Mouse (Mus musculus) MEL (cell line): ENCODE results near the gene Hs3st4. TPM values are rescaled to one million over a fixed set of nuclear protein-coding genes. Genes with fewer than 3 reads are reported as not detected.

Experiments
- DNase-seq: peaks from one replicate; pipeline ENCODE4 v3.0.0; 2011; ENCODE audit warnings: low read depth, low spot score
- H3K27ac ChIP-seq: 2 replicates; pipeline ENCODE4 v1.5.1; 2012; ENCODE audit warnings: low read depth, mild to moderate bottlenecking, control low read depth, low read length, moderate library complexity; ENCODE audit not compliant: control insufficient read depth
- H3K27me3 ChIP-seq, 2 experiments: fragments of 150-350 bp in 1 of 2; sonication (generic) in 1 of 2; 2 replicates each; pipeline ENCODE4 v1.6.1; 2012; ENCODE audit warnings: low read length in 2 of 2, mild to moderate bottlenecking in 2 of 2, improper control_type of control experiment in 1 of 2, moderate library complexity in 1 of 2; ENCODE audit not compliant: insufficient read depth in 2 of 2, control insufficient read depth in 1 of 2
- H3K36me3 ChIP-seq, 2 experiments: 2 replicates each; pipeline ENCODE4 v1.6.1; 2012 to 2014; ENCODE audit warnings: low read length in 2 of 2, improper control_type of control experiment in 1 of 2, inconsistent platforms in 1 of 2, mild to moderate bottlenecking in 1 of 2; ENCODE audit not compliant: insufficient read depth in 2 of 2, control insufficient read depth in 1 of 2
- H3K4me1 ChIP-seq, 2 experiments: fragments of 150-350 bp in 1 of 2; sonication (generic) in 1 of 2; 2 replicates each; pipeline ENCODE4 v1.6.1; 2012; ENCODE audit warnings: low read length in 2 of 2, improper control_type of control experiment in 1 of 2, mild to moderate bottlenecking in 1 of 2; ENCODE audit not compliant: insufficient read depth in 2 of 2, control insufficient read depth in 1 of 2
- H3K4me3 ChIP-seq, 2 experiments: fragments of 150-350 bp in 1 of 2; sonication (generic) in 1 of 2; 2 replicates each; pipeline ENCODE4 v1.5.1; 2012; ENCODE audit warnings: low read depth in 2 of 2, low read length in 2 of 2, mild to moderate bottlenecking in 2 of 2, moderate library complexity in 2 of 2, control low read depth in 1 of 2, improper control_type of control experiment in 1 of 2; ENCODE audit not compliant: control insufficient read depth in 1 of 2, insufficient read depth in 1 of 2
- H3K79me2 ChIP-seq: 2 replicates; pipeline ENCODE4 v1.6.1; 2012; ENCODE audit warnings: mild to moderate bottlenecking, low read length, moderate library complexity; ENCODE audit not compliant: control insufficient read depth, poor library complexity, insufficient read depth
- H3K9ac ChIP-seq: 2 replicates; pipeline ENCODE4 v1.6.1; 2012; ENCODE audit warnings: low read depth, mild to moderate bottlenecking, control low read depth, low read length, moderate library complexity; ENCODE audit not compliant: control insufficient read depth, poor library complexity, severe bottlenecking
- H3K9me3 ChIP-seq: fragments of 150-350 bp; sonication (generic); replicated peaks from 2 replicates; pipeline ENCODE4 v1.6.1; 2012; ENCODE audit warnings: mild to moderate bottlenecking, low read length, improper control_type of control experiment, moderate library complexity; ENCODE audit not compliant: insufficient read depth
- BHLHE40 ChIP-seq: IDR thresholded peaks from 2 replicates; pipeline ENCODE4 v1.6.1; 2012; ENCODE audit warnings: low read depth, mild to moderate bottlenecking, inconsistent platforms, low read length, improper control_type of control experiment, borderline replicate concordance
- CTCF ChIP-seq, 3 experiments: IDR thresholded peaks in 2 of 3; conservative IDR thresholded peaks in 1 of 3; 2 replicates each; pipeline ENCODE4 v1.5.1; 2011 to 2012; ENCODE audit warnings: low read length in 3 of 3, low read depth in 2 of 3, mild to moderate bottlenecking in 2 of 3, improper control_type of control experiment in 1 of 3, inconsistent platforms in 1 of 3, mixed read lengths in 1 of 3, moderate library complexity in 1 of 3; ENCODE audit not compliant: control insufficient read depth in 1 of 3, insufficient read depth in 1 of 3, poor library complexity in 1 of 3, severe bottlenecking in 1 of 3
- ETS1 ChIP-seq: IDR thresholded peaks from 2 replicates; pipeline ENCODE4 v1.6.1; 2012; ENCODE audit warnings: low read depth, mild to moderate bottlenecking, inconsistent platforms, low read length, improper control_type of control experiment, moderate library complexity
- JUND ChIP-seq: IDR thresholded peaks from 2 replicates; pipeline ENCODE4 v1.6.1; 2011; ENCODE audit warnings: low read depth, mild to moderate bottlenecking, improper control_type of control experiment, low read length
- MAFK ChIP-seq: IDR thresholded peaks from 2 replicates; pipeline ENCODE4 v1.6.1; 2011; ENCODE audit warnings: low read depth, mild to moderate bottlenecking, low read length, improper control_type of control experiment, borderline replicate concordance
- MAX ChIP-seq: IDR thresholded peaks from 2 replicates; pipeline ENCODE4 v1.6.1; 2011; ENCODE audit warnings: low read length, improper control_type of control experiment
- MXI1 ChIP-seq: IDR thresholded peaks from 2 replicates; pipeline ENCODE4 v1.6.1; 2011; ENCODE audit warnings: mild to moderate bottlenecking, low read depth, low read length, improper control_type of control experiment
- MYB ChIP-seq: IDR thresholded peaks from 2 replicates; pipeline ENCODE4 v1.6.1; 2011; ENCODE audit warnings: mild to moderate bottlenecking, low read depth, low read length, improper control_type of control experiment
- NRF1 ChIP-seq: IDR thresholded peaks from 2 replicates; pipeline ENCODE4 v1.6.1; 2014; ENCODE audit warnings: low read depth, mild to moderate bottlenecking, inconsistent platforms, low read length, improper control_type of control experiment, moderate library complexity; ENCODE audit not compliant: poor library complexity, insufficient read depth, severe bottlenecking
- POLR2AphosphoS5 ChIP-seq: IDR thresholded peaks from 2 replicates; pipeline ENCODE4 v1.6.1; 2012; ENCODE audit warnings: low read depth, borderline replicate concordance, mild to moderate bottlenecking, inconsistent platforms, low read length, moderate library complexity, mixed read lengths
- RAD21 ChIP-seq: IDR thresholded peaks from 2 replicates; pipeline ENCODE4 v1.6.1; 2011; ENCODE audit warnings: mild to moderate bottlenecking, low read depth, low read length, improper control_type of control experiment
- RCOR1 ChIP-seq: IDR thresholded peaks from 2 replicates; pipeline ENCODE4 v1.6.1; 2012; ENCODE audit warnings: low read depth, mild to moderate bottlenecking, inconsistent platforms, low read length, improper control_type of control experiment
- SMC3 ChIP-seq: IDR thresholded peaks from 2 replicates; pipeline ENCODE4 v1.6.1; 2011; ENCODE audit warnings: low read depth, low read length, improper control_type of control experiment
- TAL1 ChIP-seq: IDR thresholded peaks from 2 replicates; pipeline ENCODE4 v1.6.1; 2012; ENCODE audit warnings: mild to moderate bottlenecking, inconsistent platforms, low read length, moderate library complexity, mixed read lengths
- TBP ChIP-seq: IDR thresholded peaks from 2 replicates; pipeline ENCODE4 v1.8.0; 2011; ENCODE audit warnings: low read depth, low read length, improper control_type of control experiment
- USF1 ChIP-seq: IDR thresholded peaks from 2 replicates; pipeline ENCODE4 v1.6.1; 2014; ENCODE audit warnings: low read depth, mild to moderate bottlenecking, inconsistent platforms, low read length, improper control_type of control experiment, moderate library complexity
- ZMIZ1 ChIP-seq: IDR thresholded peaks from 2 replicates; pipeline ENCODE4 v1.6.1; 2012; ENCODE audit warnings: low read depth, mild to moderate bottlenecking, inconsistent platforms, low read length, improper control_type of control experiment, moderate library complexity
- polyA plus RNA-seq, 2 experiments: library from polyadenylated mRNA; stranded (reverse) in 1 of 2; unstranded in 1 of 2; fragments of >175 nt in 1 of 2; fragments of >200 nt in 1 of 2; gene quantifications; 2 replicates each; pipeline versions ENCODE4 v1.2.1 to v1.2.4; 2012; ENCODE audit warnings: low replicate concordance in 2 of 2, low read depth in 1 of 2; ENCODE audit not compliant: insufficient read length in 2 of 2, insufficient read depth in 1 of 2, missing spikeins in 1 of 2
- total RNA-seq: library from RNA; depleted of rRNA; stranded (reverse); fragments of 300-350 nt; gene quantifications from 2 replicates; pipeline ENCODE4 v1.2.3, GENCODE M21; 2012

Gene Hs3st4
- total and polyA plus RNA-seq, 3 experiments, result not detected

DNA sequence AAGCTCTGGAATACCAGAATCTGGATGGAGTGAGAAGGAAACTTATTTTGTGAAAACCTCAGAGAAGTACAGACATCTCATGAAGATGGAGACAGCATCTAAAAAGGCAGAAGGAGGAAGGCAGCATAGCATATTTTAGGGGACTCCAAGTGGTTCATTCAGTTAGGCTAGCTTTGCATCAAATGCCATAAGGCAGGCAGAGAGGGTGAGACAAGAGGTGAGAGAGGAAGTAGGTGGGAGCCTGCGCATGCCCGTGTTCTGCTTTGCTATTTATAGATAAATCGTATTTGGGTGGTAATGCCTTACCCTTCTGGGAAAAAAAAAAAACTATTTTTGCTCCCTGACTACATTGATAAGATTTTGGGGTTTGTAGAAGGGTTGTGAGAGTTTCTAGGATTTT lies 198.3 kb downstream of the Hs3st4 start:
- no peak overlapping the region for H3K9ac ChIP-seq
- H3K9me3 ChIP-seq, result no peaks in the 10 kb centered on the region
- no peaks in the 10 kb centered on the region for H3K79me2 ChIP-seq
- H3K27me3 ChIP-seq, result no peaks in the 10 kb centered on the region
- no peak overlapping the region for H3K27ac ChIP-seq
- H3K36me3 ChIP-seq, result no peaks in the 10 kb centered on the region
- H3K4me3 ChIP-seq, result no peak overlapping the region
- no peak for DNase-seq
- TF ChIP-seq TAL1, result no peak
- TF ChIP-seq, all 39 proteins: peak for 0
- no peaks in the 10 kb centered on the region for H3K4me1 ChIP-seq

DNA sequence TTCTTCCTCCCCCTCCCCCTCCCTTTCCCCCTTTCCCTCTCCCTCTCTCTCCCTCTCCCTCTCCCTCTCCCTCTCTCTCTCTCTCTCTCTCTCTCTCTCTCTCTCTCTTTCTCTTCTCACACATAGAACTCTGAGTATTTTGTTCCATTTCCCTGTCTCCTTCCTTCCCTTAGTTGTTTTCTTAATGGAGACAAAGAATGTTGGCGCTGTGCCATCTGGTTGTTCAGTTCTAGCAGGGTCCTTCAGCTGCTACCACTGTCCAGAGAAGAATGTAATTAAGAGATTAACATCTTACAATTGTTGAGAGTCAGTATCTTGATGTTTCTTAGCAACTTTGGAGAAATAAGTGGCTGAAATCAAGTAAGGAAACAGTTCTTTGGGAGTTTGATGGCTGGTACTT lies 202.0 kb downstream of the Hs3st4 start:
- Histone ChIP-seq H3K36me3 (no peaks in the 10 kb centered on the region), H3K27ac (no peak overlapping the region), H3K79me2 (no peaks in the 10 kb centered on the region), H3K27me3 (no peaks in the 10 kb centered on the region), H3K9me3 (no peaks in the 10 kb centered on the region), H3K4me3 (no peak overlapping the region)
- TF ChIP-seq MAX (no peak), TBP (no peak), SMC3 (no peak), JUND (no peak), USF1 (no peak), NRF1 (no peak), ETS1 (no peak), MXI1 (no peak), MYB (no peak), RCOR1 (no peak), CTCF (IDR thresholded peaks at IDR 0.05 in 2 of 3, conservative IDR thresholded peaks at IDR 0.05 in 1 of 3; ENCODE audit: control insufficient read depth in 1 of 3, insufficient read depth in 1 of 3, low read depth in 2 of 3, low read length in 3 of 3, poor library complexity in 1 of 3, severe bottlenecking in 1 of 3) (no peak), ZMIZ1 (no peak), POLR2AphosphoS5 (no peak), MAFK (no peak), BHLHE40 (no peak), RAD21 (no peak)
- TF ChIP-seq, all 39 proteins: peak for 0
- Histone ChIP-seq H3K9ac (no peak overlapping the region), H3K4me1 (no peaks in the 10 kb centered on the region)
- DNase-seq, result no peak
